Mouse (Mus musculus) inflammation-experienced regulatory T-cells, adult 6 months (primary cell): Measurements from ENCODE around the gene Cad. TPM values are rescaled to one million over a fixed set of nuclear protein-coding genes. Genes with fewer than 3 reads are reported as not detected.

Source experiments
- ATAC-seq: one replicate; pipeline ENCODE4 v1.8.0; 2017
- polyA plus RNA-seq, 3 experiments: library from polyadenylated mRNA; unstranded; fragments of 100-300 nt; shearing (Covaris generic); gene quantifications; one replicate each; pipeline ENCODE4 v1.2.1; 2017

Gene Cad
- polyA plus RNA-seq, 3 experiments from 2014 or later: 5.4 to 11.8 (median 7.8) TPM

DNA sequence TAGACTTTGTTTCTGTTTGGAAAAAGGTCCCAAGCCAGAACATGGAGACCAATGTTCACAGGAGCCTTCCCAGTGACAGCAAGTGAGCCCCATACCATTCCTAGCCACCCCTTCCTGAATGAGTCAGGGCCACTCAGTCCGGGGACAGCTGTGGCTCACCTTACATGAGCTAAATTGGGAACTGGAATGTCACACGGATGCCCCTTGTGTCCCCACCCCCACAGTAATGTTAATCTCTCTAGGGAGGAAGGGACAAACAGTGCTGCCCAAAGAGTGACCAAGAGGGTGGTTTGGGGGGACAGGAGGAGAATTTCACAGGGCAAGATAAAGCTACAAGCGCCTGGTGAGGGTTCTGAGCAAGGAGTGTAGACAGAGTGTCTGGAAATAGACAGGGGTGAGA, 61.8 kb downstream of the Cad start, which contains the start of gene Trim54:
TSS of gene Trim54 (plus strand) at position 359 of the 400 bp plus-strand sequence.
- ATAC-seq: no peak

DNA sequence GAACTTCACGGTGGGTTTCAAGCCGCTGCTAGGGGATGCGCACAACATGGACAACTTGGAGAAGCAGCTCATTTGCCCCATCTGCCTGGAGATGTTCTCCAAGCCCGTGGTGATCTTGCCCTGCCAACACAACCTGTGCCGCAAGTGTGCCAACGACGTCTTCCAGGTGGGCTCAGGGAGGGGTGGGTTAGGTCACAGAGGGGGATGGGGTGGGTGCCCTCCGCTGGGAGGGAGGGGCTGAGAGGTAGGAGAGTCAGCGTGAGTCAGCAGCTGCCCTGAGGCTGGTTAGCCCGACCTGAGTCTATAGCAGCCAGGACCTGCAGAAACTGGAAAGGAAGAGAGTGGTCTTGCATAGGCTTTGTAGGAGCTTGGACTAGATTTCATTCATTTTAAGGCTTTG, 62.3 kb downstream of the Cad start:
- no peak for ATAC-seq

DNA sequence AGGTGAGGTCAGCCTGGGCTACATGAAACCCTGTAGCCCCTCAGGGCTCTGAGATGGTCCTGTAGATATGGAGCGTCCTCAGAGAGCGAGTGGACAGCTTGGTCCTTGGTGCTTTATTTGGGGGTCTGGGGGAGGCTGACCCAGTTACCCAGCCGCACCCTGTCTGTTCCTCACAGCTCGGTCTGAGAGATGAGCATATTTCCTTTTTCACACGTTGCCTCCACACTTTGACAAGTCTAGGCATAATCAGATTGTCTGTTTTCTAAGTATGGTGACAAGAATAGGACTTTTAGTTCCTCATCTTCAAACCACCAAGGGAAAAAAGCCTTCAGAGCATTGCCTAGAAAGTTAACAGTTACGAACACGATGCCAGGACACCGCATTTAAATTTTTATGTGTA, 66.5 kb downstream of the Cad start:
- no peak for ATAC-seq

DNA sequence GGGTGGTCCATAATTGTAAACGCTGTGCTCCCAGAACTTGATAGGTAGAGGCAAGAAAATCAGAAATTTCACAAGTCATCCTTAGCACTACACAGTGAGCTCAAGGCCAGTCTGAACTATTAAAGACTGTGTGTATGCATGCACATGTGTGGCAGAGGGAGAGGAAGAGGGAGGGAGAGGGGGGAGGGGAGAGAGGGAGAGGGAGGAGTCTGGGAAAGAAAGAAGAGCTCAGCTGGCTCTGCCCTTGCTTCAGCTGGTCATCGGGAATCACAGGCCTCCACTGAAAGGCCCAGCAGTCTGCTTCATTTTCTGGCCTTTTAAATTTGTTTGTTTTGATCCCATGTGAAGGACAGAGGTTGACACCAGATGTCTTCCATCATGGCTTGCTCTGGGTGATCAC, 68.9 kb downstream of the Cad start:
- ATAC-seq: no peak

DNA sequence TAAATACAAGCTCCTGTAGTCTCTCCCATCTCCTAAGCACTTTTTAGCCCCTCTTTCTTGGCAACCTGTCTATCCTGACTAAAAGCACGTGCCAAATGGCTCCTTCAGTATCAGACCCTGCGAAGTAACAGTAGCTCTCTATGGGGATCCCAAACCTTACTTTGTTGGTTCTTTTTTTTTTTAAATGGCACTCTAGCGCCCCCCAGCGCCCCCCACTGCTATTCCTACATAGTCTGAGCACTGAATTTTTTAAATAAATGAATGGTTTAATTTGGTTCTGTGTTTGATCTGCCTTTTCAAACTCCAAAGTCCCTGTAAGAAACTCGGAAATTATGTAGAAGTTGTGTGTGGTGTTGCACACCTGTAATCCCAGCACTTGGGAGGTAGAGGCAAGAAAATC, 71.5 kb downstream of the Cad start:
- ATAC-seq: no peak

Other genes with a start within 250 kb of the Cad start
- 1 to 10 TPM; 2.4 to 5.3 (median 4.0) TPM for gene Mapre3, start 240.1 kb upstream of the Cad start, polyA plus RNA-seq
- 10 to 100 TPM; 23.3 to 26.9 (median 25.2) TPM for gene Tmem214, start 186.8 kb upstream of the Cad start, polyA plus RNA-seq
- 1 to 10 TPM; 2.7 to 7.0 (median 5.2) TPM for gene Agbl5, start 166.1 kb upstream of the Cad start, polyA plus RNA-seq
- gene Ost4, start 147.0 kb upstream of the Cad start, polyA plus RNA-seq: 100 to 1,000 TPM; 283 to 295 (median 294) TPM
- under 1 TPM in 1 of 3 experiments, not detected in 2; 0.84 TPM for gene Emilin1, start 141.4 kb upstream of the Cad start, polyA plus RNA-seq
- 10 to 100 TPM; 10.8 to 26.3 (median 24.3) TPM for gene Khk, start 133.3 kb upstream of the Cad start, polyA plus RNA-seq
- gene Cgref1, start 109.2 kb upstream of the Cad start, polyA plus RNA-seq: not detected
- gene Preb, start 94.4 kb upstream of the Cad start, polyA plus RNA-seq: 10 to 100 TPM; 56.7 to 79.6 (median 69.0) TPM
- not detected for gene Tcf23, start 86.1 kb upstream of the Cad start, polyA plus RNA-seq
- gene Atraid, start 6.5 kb upstream of the Cad start, polyA plus RNA-seq: 10 to 100 TPM; 61.6 to 98.6 (median 81.7) TPM
- gene Slc5a6, start 5.9 kb upstream of the Cad start, polyA plus RNA-seq: 1 to 10 TPM; 4.9 to 7.0 (median 4.9) TPM
- gene Dnajc5g, start 51.5 kb downstream of the Cad start, polyA plus RNA-seq: not detected
- under 1 TPM in 2 of 3 experiments, not detected in 1; 0.45 to 0.57 TPM for gene Slc30a3, start 53.5 kb downstream of the Cad start, polyA plus RNA-seq
- gene Trim54, start 61.9 kb downstream of the Cad start, polyA plus RNA-seq: not detected
- gene Ucn, start 84.0 kb downstream of the Cad start, polyA plus RNA-seq: not detected
- gene Mpv17, start 99.5 kb downstream of the Cad start, polyA plus RNA-seq: 10 to 100 TPM; 40.8 to 67.2 (median 64.2) TPM
- gene Gm29609, start 125.1 kb downstream of the Cad start, polyA plus RNA-seq: 1 to 10 TPM in 1 of 3 experiments, under 1 TPM in 2; 0.19 to 3.2 (median 0.29) TPM
- gene Gtf3c2, start 125.4 kb downstream of the Cad start, polyA plus RNA-seq: 100 to 1,000 TPM in 1 of 3 experiments, 10 to 100 TPM in 2; 61.8 to 103 (median 81.3) TPM
- 100 to 1,000 TPM in 2 of 3 experiments, 10 to 100 TPM in 1; 96.4 to 122 (median 119) TPM for gene Snx17, start 138.4 kb downstream of the Cad start, polyA plus RNA-seq
- gene Eif2b4, start 138.7 kb downstream of the Cad start, polyA plus RNA-seq: 10 to 100 TPM; 38.7 to 45.8 (median 44.4) TPM
- 1 to 10 TPM; 3.5 to 6.1 (median 5.4) TPM for gene Zfp513, start 147.5 kb downstream of the Cad start, polyA plus RNA-seq
- gene Ppm1g, start 165.9 kb downstream of the Cad start, polyA plus RNA-seq: 10 to 100 TPM; 38.5 to 63.1 (median 49.7) TPM
- 100 to 1,000 TPM in 1 of 3 experiments, 10 to 100 TPM in 2; 84.6 to 104 (median 84.9) TPM for gene Nrbp1, start 186.1 kb downstream of the Cad start, polyA plus RNA-seq
- not detected for gene Gm9970, start 186.5 kb downstream of the Cad start, polyA plus RNA-seq
- gene Krtcap3, start 196.9 kb downstream of the Cad start, polyA plus RNA-seq: 10 to 100 TPM; 25.8 to 27.7 (median 26.9) TPM
- gene Ift172, start 236.3 kb downstream of the Cad start, polyA plus RNA-seq: 1 to 10 TPM; 3.3 to 4.4 (median 4.3) TPM
- not detected for gene Fndc4, start 241.3 kb downstream of the Cad start, polyA plus RNA-seq
- gene Gckr, start 242.7 kb downstream of the Cad start, polyA plus RNA-seq: under 1 TPM in 2 of 3 experiments, not detected in 1; 0.15 to 0.48 TPM